Mouse (Mus musculus): ENCODE measurements around the gene Dazap1. TPM values are rescaled to one million over a fixed set of nuclear protein-coding genes. Genes with fewer than 3 reads are reported as not detected.

The Dazap1 gene
- total and polyA plus RNA-seq, 2 experiments from 2014 or later, result 34.5 to 109 TPM

GRCm38 (mm10) chr10:80295618-80296425, 34.5 kb downstream of the Dazap1 start, which contains the start of gene Apc2:
Gene Apc2, plus strand, starts transcription at chr10:80295977.
- Histone ChIP-seq H3K4me2 (ENCODE audit: low read depth, low read length, poor library complexity, severe bottlenecking) (peak within 1 kb of the TSS; percentile 91), H3K4me3 (ENCODE audit: low read depth, low read length) (peak within 1 kb of the TSS; percentile 50), H3K27me3 (ENCODE audit: insufficient read depth, low read length) (no peaks in the 10 kb centered on the region), H3K9me3 (ENCODE audit: low read length) (no peaks in the 10 kb centered on the region), H3K36me3 (ENCODE audit: insufficient read depth, low read length) (peaks cover 10% of the 10 kb centered on the region), H3K4me1 (ENCODE audit: insufficient read depth, low read length) (peaks cover 23% of the 10 kb centered on the region), H3K9ac (replicated peaks; ENCODE audit: low read length, poor library complexity, severe bottlenecking) (peak within 1 kb of the TSS; percentile 78), H3K27ac (ENCODE audit: low read depth, low read length) (peak within 1 kb of the TSS; percentile 100)
- DNase-seq (ENCODE audit: low spot score) (peak; percentile 95), ATAC-seq (ENCODE audit: low FRiP score) (peak; percentile 45)
- TF ChIP-seq CTCF (IDR thresholded peaks at IDR 0.05), result peak; percentile 79
- under 1% methylated on average over 26 of the region's 26 CpGs for WGBS

GRCm38 (mm10) chr10:80296824-80297223, 35.5 kb downstream of the Dazap1 start:
- H3K27ac ChIP-seq (ENCODE audit: low read depth, low read length), result peak overlapping the region; percentile 100
- no peaks in the 10 kb centered on the region for H3K9me3 ChIP-seq (ENCODE audit: low read length)
- H3K36me3 ChIP-seq (ENCODE audit: insufficient read depth, low read length), result peaks cover 10% of the 10 kb centered on the region
- peaks cover 28% of the 10 kb centered on the region for H3K4me1 ChIP-seq (ENCODE audit: insufficient read depth, low read length)
- peak overlapping the region; percentile 50 for H3K4me3 ChIP-seq (ENCODE audit: low read depth, low read length)
- TF ChIP-seq CTCF (IDR thresholded peaks at IDR 0.05), result no peak
- DNase-seq (ENCODE audit: low spot score), result no peak
- peak overlapping the region; percentile 78 for H3K9ac ChIP-seq (replicated peaks; ENCODE audit: low read length, poor library complexity, severe bottlenecking)
- no peaks in the 10 kb centered on the region for H3K27me3 ChIP-seq (ENCODE audit: insufficient read depth, low read length)
- 83% methylated on average over 5 of the region's 5 CpGs for WGBS
- no peak for ATAC-seq (ENCODE audit: low FRiP score)
- H3K4me2 ChIP-seq (ENCODE audit: low read depth, low read length, poor library complexity, severe bottlenecking), result peak overlapping the region; percentile 91

- peaks cover 16% of the 10 kb centered on the region for H3K36me3 ChIP-seq (ENCODE audit: insufficient read depth, low read length)
- H3K9ac ChIP-seq (replicated peaks; ENCODE audit: low read length, poor library complexity, severe bottlenecking), result peak overlapping the region; percentile 78
- 0 out of 2 replicates have a peak, but pooled peaks have one; percentile 1 for TF ChIP-seq CTCF (IDR thresholded peaks at IDR 0.05)
- DNase-seq (ENCODE audit: low spot score) (no peak), ATAC-seq (ENCODE audit: low FRiP score) (no peak)
- WGBS, result 58% methylated on average over 8 of the region's 8 CpGs
- peak overlapping the region; percentile 100 for H3K27ac ChIP-seq (ENCODE audit: low read depth, low read length)
- H3K4me1 ChIP-seq (ENCODE audit: insufficient read depth, low read length), result peaks cover 36% of the 10 kb centered on the region
- H3K27me3 ChIP-seq (ENCODE audit: insufficient read depth, low read length), result no peaks in the 10 kb centered on the region
- no peaks in the 10 kb centered on the region for H3K9me3 ChIP-seq (ENCODE audit: low read length)
- H3K4me3 ChIP-seq (ENCODE audit: low read depth, low read length), result no peak overlapping the region
- H3K4me2 ChIP-seq (ENCODE audit: low read depth, low read length, poor library complexity, severe bottlenecking), result peak overlapping the region; percentile 91
These were observed 36.3 kb downstream of the Dazap1 start for GRCm38 (mm10) chr10:80297526-80298133.

- Histone ChIP-seq H3K4me2 (ENCODE audit: low read depth, low read length, poor library complexity, severe bottlenecking) (peak overlapping the region; percentile 91), H3K27me3 (ENCODE audit: insufficient read depth, low read length) (no peaks in the 10 kb centered on the region), H3K27ac (ENCODE audit: low read depth, low read length) (peak overlapping the region; percentile 100), H3K4me3 (ENCODE audit: low read depth, low read length) (peak overlapping the region; percentile 58), H3K9me3 (ENCODE audit: low read length) (no peaks in the 10 kb centered on the region), H3K9ac (replicated peaks; ENCODE audit: low read length, poor library complexity, severe bottlenecking) (peak overlapping the region; percentile 91), H3K4me1 (ENCODE audit: insufficient read depth, low read length) (peaks cover 40% of the 10 kb centered on the region), H3K36me3 (ENCODE audit: insufficient read depth, low read length) (peaks cover 16% of the 10 kb centered on the region)
- ATAC-seq (ENCODE audit: low FRiP score), result peak; percentile 82
- TF ChIP-seq CTCF (IDR thresholded peaks at IDR 0.05), result peak; percentile 69
- 2% methylated on average over 26 of the region's 26 CpGs for WGBS
- DNase-seq (ENCODE audit: low spot score), result peak; percentile 96
These were observed 37.4 kb downstream of the Dazap1 start for GRCm38 (mm10) chr10:80298571-80299281.

GRCm38 (mm10) chr10:80299301-80299700, 38.0 kb downstream of the Dazap1 start:
- DNase-seq (ENCODE audit: low spot score), result peak; percentile 67
- no peak for TF ChIP-seq CTCF (IDR thresholded peaks at IDR 0.05)
- WGBS, result 5% methylated on average over 15 of the region's 15 CpGs

More at GRCm38 (mm10) chr10:80299301-80299700, 38.0 kb downstream of the Dazap1 start:
- H3K4me1 ChIP-seq (ENCODE audit: insufficient read depth, low read length), result peaks cover 40% of the 10 kb centered on the region
- peaks cover 13% of the 10 kb centered on the region for H3K36me3 ChIP-seq (ENCODE audit: insufficient read depth, low read length)
- H3K9ac ChIP-seq (replicated peaks; ENCODE audit: low read length, poor library complexity, severe bottlenecking), result peak overlapping the region; percentile 91
- no peaks in the 10 kb centered on the region for H3K9me3 ChIP-seq (ENCODE audit: low read length)
- peak; percentile 2; the same call in 1 of the 2 replicates for ATAC-seq (ENCODE audit: low FRiP score)
- no peaks in the 10 kb centered on the region for H3K27me3 ChIP-seq (ENCODE audit: insufficient read depth, low read length)
- peak overlapping the region; percentile 91 for H3K4me2 ChIP-seq (ENCODE audit: low read depth, low read length, poor library complexity, severe bottlenecking)
- peak overlapping the region; percentile 58 for H3K4me3 ChIP-seq (ENCODE audit: low read depth, low read length)
- H3K27ac ChIP-seq (ENCODE audit: low read depth, low read length), result peak overlapping the region; percentile 100

Data from midbrain, postnatal 0 days (tissue).